Mouse (Mus musculus) heart, adult 2 months (tissue): ENCODE data around the gene Tas2r137.

ENCODE experiments used
- CTCF ChIP-seq: fragments of 200-600 bp; IDR thresholded peaks from 2 replicates; pipeline ENCODE4 v1.8.1; 2022; ENCODE audit warnings: antibody characterized with exemption, mild to moderate bottlenecking, moderate library complexity
- EP300 ChIP-seq: fragments of 200-500 bp; IDR thresholded peaks from 2 replicates; pipeline ENCODE4 v1.6.1; 2011; ENCODE audit warnings: low read depth, low read length, control low read depth; ENCODE audit not compliant: insufficient read depth
- POLR2A ChIP-seq: fragments of 200-500 bp; IDR thresholded peaks from 2 replicates; pipeline ENCODE4 v1.6.1; 2011; ENCODE audit warnings: mild to moderate bottlenecking, low read depth, low read length, control low read depth; ENCODE audit not compliant: insufficient read depth

GRCm38 (mm10) chr6:40448626-40449025 is 42.4 kb upstream of the Tas2r137 start:
- TF ChIP-seq CTCF (no peak), EP300 (no peak), POLR2A (no peak)
